Mouse (Mus musculus): ENCODE data around the gene Gcnt4. TPM values are rescaled to one million over a fixed set of nuclear protein-coding genes. Genes with fewer than 3 reads are reported as not detected.

Gcnt4 gene
- polyA plus RNA-seq, 1 experiment = not detected

DNA sequence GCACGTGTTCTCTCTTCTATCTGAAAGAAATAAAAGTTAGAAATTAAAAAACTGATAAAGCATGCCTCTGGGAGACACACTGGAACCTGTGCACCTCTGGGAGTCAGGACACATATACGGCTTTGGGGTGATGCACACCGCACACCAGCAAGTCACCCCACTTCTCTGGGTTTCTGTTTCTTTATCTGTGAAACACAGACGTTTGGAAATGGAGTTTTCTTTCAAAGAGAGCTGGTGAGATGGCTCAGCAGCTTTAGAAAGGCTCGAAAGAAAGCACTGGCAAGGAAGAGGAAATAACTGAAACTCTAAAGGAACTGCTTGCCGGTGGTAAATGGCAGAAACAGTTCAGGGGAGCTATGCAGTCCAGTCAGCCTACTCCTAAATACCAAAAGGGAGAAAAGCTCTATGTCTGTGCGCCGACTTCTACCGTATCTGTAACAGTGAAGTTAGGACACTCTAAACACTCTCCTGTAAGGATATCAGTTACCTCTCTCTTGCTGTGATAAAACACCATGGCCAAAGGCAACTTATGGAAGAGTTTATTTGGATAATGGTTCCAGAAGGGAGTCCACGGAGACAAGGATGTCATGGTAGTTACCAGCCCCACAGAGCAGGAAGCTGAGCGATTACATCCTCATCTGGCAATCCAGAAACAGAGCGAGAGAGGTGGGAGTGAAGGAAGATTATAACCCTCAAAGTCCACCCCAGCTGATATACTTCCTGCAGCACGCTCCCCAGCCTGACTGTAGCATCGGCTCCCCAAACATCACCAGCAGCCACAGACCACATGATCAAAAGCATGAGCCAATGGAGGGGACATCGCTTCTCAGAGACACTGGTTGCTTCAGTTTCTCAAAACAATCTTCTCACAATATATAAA is 42.0 kb downstream of the Gcnt4 start:
- Histone ChIP-seq H3K4me3 (replicated peaks) (peak overlapping the region; percentile 47), H3K9me3 (ENCODE audit: control insufficient read depth, low read length) (peaks cover 6% of the 10 kb centered on the region), H3K27me3 (ENCODE audit: control insufficient read depth) (no peaks in the 10 kb centered on the region), H3K4me1 (ENCODE audit: control insufficient read depth) (peaks cover 27% of the 10 kb centered on the region), H3K36me3 (ENCODE audit: control insufficient read depth) (peaks cover 5% of the 10 kb centered on the region; the same call in 1 of the 2 replicates)
- no peak for TF ChIP-seq GATA1 (IDR thresholded peaks at IDR 0.05; ENCODE audit: low read length)
- no peak for TF ChIP-seq TAL1 (IDR thresholded peaks at IDR 0.05; ENCODE audit: low read length)

GRCm38 (mm10) chr13:96967091-96967490 is 42.6 kb downstream of the Gcnt4 start:
- TF ChIP-seq TAL1 (IDR thresholded peaks at IDR 0.05; ENCODE audit: low read length) (no peak), GATA1 (IDR thresholded peaks at IDR 0.05; ENCODE audit: low read length) (no peak)
- Histone ChIP-seq H3K36me3 (ENCODE audit: control insufficient read depth) (peaks cover 5% of the 10 kb centered on the region; the same call in 1 of the 2 replicates), H3K4me3 (replicated peaks) (no peak overlapping the region), H3K4me1 (ENCODE audit: control insufficient read depth) (peaks cover 33% of the 10 kb centered on the region), H3K9me3 (ENCODE audit: control insufficient read depth, low read length) (peaks cover 6% of the 10 kb centered on the region), H3K27me3 (ENCODE audit: control insufficient read depth) (no peaks in the 10 kb centered on the region)

GRCm38 (mm10) chr13:96967822-96968221 is 43.3 kb downstream of the Gcnt4 start:
- Histone ChIP-seq H3K27me3 (ENCODE audit: control insufficient read depth) (no peaks in the 10 kb centered on the region), H3K9me3 (ENCODE audit: control insufficient read depth, low read length) (peaks cover 6% of the 10 kb centered on the region), H3K4me1 (ENCODE audit: control insufficient read depth) (peaks cover 41% of the 10 kb centered on the region), H3K36me3 (ENCODE audit: control insufficient read depth) (peaks cover 5% of the 10 kb centered on the region; the same call in 1 of the 2 replicates), H3K4me3 (replicated peaks) (no peak overlapping the region)
- TF ChIP-seq GATA1 (IDR thresholded peaks at IDR 0.05; ENCODE audit: low read length) (no peak), TAL1 (IDR thresholded peaks at IDR 0.05; ENCODE audit: low read length) (no peak)

DNA sequence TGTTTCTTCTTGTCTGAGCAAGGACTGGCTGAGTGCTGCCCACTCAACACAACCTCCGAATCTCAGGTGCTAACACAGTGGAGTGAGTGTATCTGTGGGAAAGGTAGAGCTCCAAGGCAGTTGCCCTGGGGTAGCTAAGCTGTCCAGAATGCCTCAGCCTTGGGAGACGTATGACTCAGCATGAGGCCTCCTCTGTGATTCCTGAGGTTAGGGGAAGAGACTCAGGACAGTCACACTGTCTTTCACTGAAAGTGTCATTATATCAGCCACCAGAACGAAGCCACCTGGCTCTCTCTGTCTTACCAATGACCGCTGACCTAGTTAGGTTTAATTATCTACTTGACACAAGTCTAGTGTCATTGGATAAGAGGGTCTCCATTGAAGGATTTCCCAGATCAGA is 46.6 kb downstream of the Gcnt4 start:
- peaks cover 5% of the 10 kb centered on the region; the same call in 1 of the 2 replicates for H3K36me3 ChIP-seq (ENCODE audit: control insufficient read depth)
- no peaks in the 10 kb centered on the region for H3K27me3 ChIP-seq (ENCODE audit: control insufficient read depth)
- no peak overlapping the region for H3K4me3 ChIP-seq (replicated peaks)
- peaks cover 6% of the 10 kb centered on the region for H3K9me3 ChIP-seq (ENCODE audit: control insufficient read depth, low read length)
- TF ChIP-seq GATA1 (IDR thresholded peaks at IDR 0.05; ENCODE audit: low read length) (no peak), TAL1 (IDR thresholded peaks at IDR 0.05; ENCODE audit: low read length) (no peak)
- peaks cover 44% of the 10 kb centered on the region for H3K4me1 ChIP-seq (ENCODE audit: control insufficient read depth)

DNA sequence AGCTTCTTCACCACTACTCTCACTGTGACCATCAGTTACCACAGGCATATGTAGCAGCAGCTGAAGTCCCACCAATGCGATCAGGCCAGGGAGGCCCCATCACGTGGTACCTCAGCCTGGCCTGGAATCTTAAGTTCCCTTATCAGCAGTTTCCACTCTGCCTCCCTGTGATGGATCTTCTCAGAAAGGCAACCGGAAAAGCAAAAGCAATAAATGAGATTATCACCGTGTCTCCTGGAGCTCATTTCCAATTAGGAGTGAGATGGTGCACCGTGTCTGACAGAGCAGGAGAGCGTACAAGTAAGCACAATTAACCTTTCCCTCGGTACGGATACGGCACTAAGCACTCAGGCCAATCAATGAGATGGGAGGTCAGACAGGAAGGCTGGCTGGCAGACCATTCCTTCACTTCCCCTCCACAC is 47.4 kb downstream of the Gcnt4 start:
- H3K4me3 ChIP-seq (replicated peaks) = peak overlapping the region; percentile 53
- peaks cover 36% of the 10 kb centered on the region for H3K4me1 ChIP-seq (ENCODE audit: control insufficient read depth)
- no peaks in the 10 kb centered on the region for H3K27me3 ChIP-seq (ENCODE audit: control insufficient read depth)
- peaks cover 5% of the 10 kb centered on the region; the same call in 1 of the 2 replicates for H3K36me3 ChIP-seq (ENCODE audit: control insufficient read depth)
- H3K9me3 ChIP-seq (ENCODE audit: control insufficient read depth, low read length) = peaks cover 6% of the 10 kb centered on the region
- TF ChIP-seq GATA1 (IDR thresholded peaks at IDR 0.05; ENCODE audit: low read length) = 0 out of 2 replicates have a peak, but pooled peaks have one; percentile 17
- peak; percentile 38; the same call in 1 of the 3 replicates for TF ChIP-seq TAL1 (IDR thresholded peaks at IDR 0.05; ENCODE audit: low read length)

DNA sequence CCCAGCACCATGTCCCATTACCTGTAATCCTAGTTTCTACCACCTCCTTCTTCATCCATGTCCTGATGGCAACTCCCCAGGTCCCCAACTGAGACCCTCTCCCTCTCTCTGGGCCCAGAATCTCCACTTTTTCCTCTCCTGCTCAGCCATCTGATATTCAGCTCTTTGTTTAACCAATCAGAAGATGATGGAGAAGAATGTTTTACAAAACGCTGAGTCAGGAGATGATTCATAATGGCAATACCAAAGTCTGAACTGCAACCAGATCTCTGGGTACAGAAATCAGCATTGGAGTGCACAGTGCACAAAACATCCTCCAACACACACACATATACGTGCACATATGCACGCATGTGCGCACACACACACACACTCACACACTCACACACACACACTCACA is 48.8 kb downstream of the Gcnt4 start:
- Histone ChIP-seq H3K9me3 (ENCODE audit: control insufficient read depth, low read length) (peaks cover 6% of the 10 kb centered on the region), H3K36me3 (ENCODE audit: control insufficient read depth) (peaks cover 5% of the 10 kb centered on the region; the same call in 1 of the 2 replicates)

DNA sequence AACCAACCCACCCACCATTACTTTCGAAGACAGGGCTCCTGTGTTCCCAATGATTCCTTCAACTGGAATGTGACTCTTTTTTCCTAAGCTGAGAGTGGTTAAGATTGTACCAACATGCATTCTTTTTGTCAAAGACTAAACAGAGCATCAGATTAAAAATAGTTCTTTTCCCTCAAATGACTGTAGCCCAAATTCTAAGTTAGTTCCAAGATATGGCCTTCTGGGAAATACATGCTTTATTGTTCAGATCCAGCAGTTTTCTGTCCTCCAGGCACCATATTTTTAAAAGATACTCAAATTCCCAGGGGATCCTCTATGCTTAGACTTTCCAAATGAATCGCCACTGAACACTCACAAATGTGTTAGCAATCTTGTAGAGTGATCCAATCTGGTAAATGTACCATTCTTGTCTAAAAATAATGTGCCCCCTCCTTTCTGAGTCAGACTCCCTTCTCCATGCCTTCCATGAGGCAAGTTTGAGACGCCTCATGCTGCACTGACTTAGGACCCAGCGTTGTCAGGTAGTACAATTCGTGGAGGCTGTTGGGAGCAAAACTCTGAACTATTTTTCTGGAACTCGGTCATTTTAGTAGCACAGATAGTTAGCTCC is 52.6 kb downstream of the Gcnt4 start:
- Histone ChIP-seq H3K27me3 (ENCODE audit: control insufficient read depth) (peaks cover 4% of the 10 kb centered on the region), H3K36me3 (ENCODE audit: control insufficient read depth) (no peaks in the 10 kb centered on the region), H3K9me3 (ENCODE audit: control insufficient read depth, low read length) (no peaks in the 10 kb centered on the region), H3K4me3 (replicated peaks) (no peak overlapping the region), H3K4me1 (ENCODE audit: control insufficient read depth) (peaks cover 13% of the 10 kb centered on the region)
- TF ChIP-seq TAL1 (IDR thresholded peaks at IDR 0.05; ENCODE audit: low read length) = no peak
- no peak for TF ChIP-seq GATA1 (IDR thresholded peaks at IDR 0.05; ENCODE audit: low read length)

More for the DNA sequence above, 48.8 kb downstream of the Gcnt4 start:
- TF ChIP-seq GATA1 (IDR thresholded peaks at IDR 0.05; ENCODE audit: low read length) (no peak), TAL1 (IDR thresholded peaks at IDR 0.05; ENCODE audit: low read length) (no peak)
- H3K27me3 ChIP-seq (ENCODE audit: control insufficient read depth) = no peaks in the 10 kb centered on the region
- no peak overlapping the region for H3K4me3 ChIP-seq (replicated peaks)
- H3K4me1 ChIP-seq (ENCODE audit: control insufficient read depth) = peaks cover 33% of the 10 kb centered on the region

GRCm38 (mm10) chr13:96980561-96980960 is 56.1 kb downstream of the Gcnt4 start:
- H3K4me1 ChIP-seq (ENCODE audit: control insufficient read depth) = peaks cover 4% of the 10 kb centered on the region
- no peaks in the 10 kb centered on the region for H3K36me3 ChIP-seq (ENCODE audit: control insufficient read depth)
- H3K9me3 ChIP-seq (ENCODE audit: control insufficient read depth, low read length) = no peaks in the 10 kb centered on the region
- no peak overlapping the region for H3K4me3 ChIP-seq (replicated peaks)
- TF ChIP-seq GATA1 (IDR thresholded peaks at IDR 0.05; ENCODE audit: low read length) = no peak
- no peak for TF ChIP-seq TAL1 (IDR thresholded peaks at IDR 0.05; ENCODE audit: low read length)
- peaks cover 37% of the 10 kb centered on the region for H3K27me3 ChIP-seq (ENCODE audit: control insufficient read depth)
